Mouse (Mus musculus) erythroblast, embryonic 14.5 days (primary cell): ENCODE results near the gene Lilra5.
"Not testable (repeated sequence)": the region's sequence is repeated elsewhere in the genome, so short reads cannot be mapped to it uniquely, and the experiment has no call there.

Source experiments
- GATA1 ChIP-seq: IDR thresholded peaks from 2 replicates; pipeline ENCODE4 v1.6.1; 2012; ENCODE audit warnings: low read length, inconsistent platforms, mixed read lengths
- TAL1 ChIP-seq: IDR thresholded peaks from 3 replicates; pipeline ENCODE4 v1.6.1; 2012; ENCODE audit warnings: low read length, inconsistent platforms, mixed read lengths

- TF ChIP-seq GATA1, TAL1: not testable (repeated sequence)
These were observed 34.6 kb downstream of the Lilra5 start for GRCm38 (mm10) chr7:4272106-4272505.
